Mouse (Mus musculus): ENCODE measurements around the gene Gm8229.
"Not testable (repeated sequence)": the region's sequence is repeated elsewhere in the genome, so short reads cannot be mapped to it uniquely, and the experiment has no call there.

Gene Gm8229

DNA sequence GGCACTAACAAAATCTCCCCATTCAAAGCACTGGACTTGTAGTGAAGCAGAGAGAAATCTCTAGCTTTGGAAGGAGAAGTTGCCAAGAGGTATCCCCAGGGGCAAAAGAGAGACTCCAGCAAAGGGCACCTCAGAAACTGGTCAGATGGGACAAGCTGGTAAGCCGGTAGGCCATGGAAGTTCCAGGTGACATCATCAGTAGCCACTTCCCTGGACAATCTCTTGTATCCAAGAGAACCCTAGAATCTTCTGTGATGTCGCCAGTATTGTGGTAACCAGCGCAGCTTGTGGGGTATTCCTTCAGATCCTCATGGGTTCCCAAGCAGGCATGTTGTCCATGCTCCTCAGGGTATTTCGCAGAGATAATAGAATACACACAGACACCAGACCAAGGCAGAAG lies at the start of gene Gm8229:
Gm8229 (plus strand) TSS at position 301 of the 400 bp plus-strand sequence.
- not testable (repeated sequence) for DNase-seq (ENCODE audit: low read depth, low spot score)

DNA sequence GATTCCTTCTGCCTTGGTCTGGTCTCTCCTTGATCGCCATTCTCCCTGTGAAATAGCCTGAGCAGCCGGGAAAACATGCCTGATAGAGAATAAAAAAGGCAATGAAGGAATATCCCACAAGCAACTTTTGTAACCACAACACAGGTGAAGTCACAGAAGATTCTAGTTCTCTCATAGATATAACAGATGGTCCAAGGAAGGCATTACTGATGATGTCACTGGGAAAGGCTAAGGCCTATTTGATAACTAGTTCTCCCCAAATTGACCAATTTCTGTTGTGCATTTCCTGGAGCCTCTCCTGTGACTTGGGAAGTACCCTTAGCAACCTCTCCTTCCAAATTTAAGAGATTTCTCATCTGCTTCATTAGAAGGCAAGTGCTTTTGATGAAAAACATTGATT lies 26.7 kb upstream of the Gm8229 start, which contains the start of gene Gm5930:
Gm5930 (minus strand) TSS at position 101 of the 400 bp plus-strand sequence.
- not testable (repeated sequence) for DNase-seq (ENCODE audit: low read depth, low spot score)

DNA sequence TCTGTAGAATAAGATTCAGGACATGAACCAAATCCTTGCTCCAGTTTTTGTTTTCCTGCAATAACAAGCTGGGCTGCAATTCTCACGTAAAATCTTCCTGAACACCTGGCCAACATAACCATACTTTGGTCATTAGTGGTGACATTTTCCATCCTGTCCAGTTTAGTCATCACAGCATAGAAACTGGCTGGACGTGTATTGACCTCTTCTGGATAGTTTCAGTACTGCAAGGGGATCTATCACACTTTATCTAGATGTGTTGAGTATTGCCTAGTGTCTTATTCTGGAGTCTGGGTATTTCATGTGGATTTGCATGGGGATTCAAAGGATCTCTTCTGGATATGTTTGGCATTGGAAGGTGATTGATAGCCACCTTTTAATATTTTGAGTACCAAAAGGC lies 3.7 kb upstream of the Gm8229 start:
- not testable (repeated sequence) for DNase-seq (ENCODE audit: low read depth, low spot score)

DNA sequence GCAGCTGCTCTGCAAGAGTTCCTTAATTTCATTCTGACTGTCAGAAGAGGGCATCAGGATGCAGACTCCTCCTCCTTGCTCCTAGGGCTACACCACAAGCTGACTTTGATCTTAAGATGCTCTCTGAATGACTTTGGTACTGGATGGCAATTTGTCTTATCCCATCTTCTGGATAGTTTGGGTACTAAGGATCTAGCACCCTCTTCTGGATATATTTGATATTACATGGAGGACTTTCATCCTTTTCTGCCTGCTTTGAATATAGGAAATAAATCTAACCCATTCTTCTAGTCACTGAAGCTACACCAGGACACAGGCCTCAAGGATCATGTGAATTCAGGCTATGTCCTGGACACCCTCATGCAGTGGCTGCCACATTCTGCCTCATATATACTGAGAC lies 2.9 kb upstream of the Gm8229 start:
- DNase-seq (ENCODE audit: low read depth, low spot score) = not testable (repeated sequence)

DNA sequence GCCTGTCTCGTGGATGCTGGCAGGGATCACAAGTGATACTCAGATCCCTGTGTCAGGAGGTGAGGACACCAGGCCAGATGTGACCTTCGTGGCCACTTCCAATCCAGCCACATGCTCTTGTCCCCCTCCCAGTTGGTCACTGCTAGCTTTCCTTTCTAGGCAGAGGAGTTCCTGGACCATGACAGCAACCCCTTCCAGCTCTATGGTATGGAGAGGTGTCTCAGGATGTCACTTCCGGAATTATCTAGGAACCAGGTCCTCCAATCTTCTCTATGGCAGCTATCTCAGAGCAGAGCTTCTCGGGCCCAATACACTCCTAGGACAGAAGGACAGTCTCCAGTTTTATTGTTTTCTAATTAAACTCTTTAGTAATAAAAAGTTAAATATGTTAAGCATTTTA lies 19.1 kb downstream of the Gm8229 start:
- not testable (repeated sequence) for DNase-seq (ENCODE audit: low read depth, low spot score)

DNA sequence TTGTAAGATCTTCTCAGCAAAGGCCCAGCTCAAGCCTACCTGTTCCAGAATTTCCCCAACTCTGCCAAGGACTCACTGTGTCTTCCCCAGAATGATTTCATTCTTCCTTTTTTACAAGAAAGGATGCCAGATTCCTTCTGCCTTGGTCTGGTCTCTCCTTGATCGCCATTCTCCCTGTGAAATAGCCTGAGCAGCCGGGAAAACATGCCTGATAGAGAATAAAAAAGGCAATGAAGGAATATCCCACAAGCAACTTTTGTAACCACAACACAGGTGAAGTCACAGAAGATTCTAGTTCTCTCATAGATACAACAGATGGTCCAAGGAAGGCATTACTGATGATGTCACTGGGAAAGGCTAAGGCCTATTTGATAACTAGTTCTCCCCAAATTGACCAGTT lies 45.4 kb downstream of the Gm8229 start, which contains the start of gene Gm3371:
Gm3371 (minus strand) TSS at position 101 of the 400 bp plus-strand sequence.
- not testable (repeated sequence) for DNase-seq (ENCODE audit: low read depth, low spot score)

Data from retina, adult 2 months (tissue).